Mouse (Mus musculus) gastrocnemius, adult 2 months (tissue): ENCODE results near the gene Fgf18. TPM values are rescaled to one million over a fixed set of nuclear protein-coding genes. Genes with fewer than 3 reads are reported as not detected.

ENCODE experiments used
- DNase-seq: peaks from one replicate; pipeline ENCODE4 v3.0.0; 2022
- H3K27ac ChIP-seq: fragments of 200-600 bp; 2 replicates; pipeline ENCODE4 v1.8.1; 2022; ENCODE audit warnings: mild to moderate bottlenecking
- H3K4me3 ChIP-seq: fragments of 200-600 bp; 2 replicates; pipeline ENCODE4 v1.8.1; 2022; ENCODE audit warnings: mild to moderate bottlenecking, moderate library complexity
- CTCF ChIP-seq: fragments of 200-600 bp; IDR thresholded peaks from 2 replicates; pipeline ENCODE4 v1.8.1; 2022; ENCODE audit warnings: antibody characterized with exemption, mild to moderate bottlenecking, moderate library complexity
- intact Hi-C: fragments of 180-260 bp; cut with DNase I; formaldehyde crosslinking; loops from one replicate; pipeline ENCODE4 v1.15.1; 2025
- total RNA-seq, 2 experiments: library from RNA; stranded (reverse); gene quantifications; 2 replicates each; pipeline ENCODE4 v1.2.3; 2021

Fgf18 gene
- total RNA-seq, 2 experiments from 2014 or later: 0.89 to 2.5 TPM

- intact Hi-C loops: loop anchor here (1.0 to 10.0 kb wide), 4 partner anchors 118 to 523 kb away; no protein-coding TSS in a partner anchor
- H3K27ac ChIP-seq: peak overlapping the region; percentile 70
- no peak for TF ChIP-seq CTCF
- peak; percentile 76 for DNase-seq
- peak overlapping the region; percentile 82 for H3K4me3 ChIP-seq
Observed at GRCm38 (mm10) chr11:33147572-33148337, 555 bp upstream of the Fgf18 start.

GRCm38 (mm10) chr11:33146651-33147131 is 509 bp downstream of the Fgf18 start:
- TF ChIP-seq CTCF: no peak
- peak overlapping the region; percentile 64 for H3K27ac ChIP-seq
- peak; percentile 64 for DNase-seq
- peak overlapping the region; percentile 82 for H3K4me3 ChIP-seq
- intact Hi-C loops: loop anchor here (10.0 kb wide), 1 partner anchor 522 kb away; no protein-coding TSS in a partner anchor

DNA sequence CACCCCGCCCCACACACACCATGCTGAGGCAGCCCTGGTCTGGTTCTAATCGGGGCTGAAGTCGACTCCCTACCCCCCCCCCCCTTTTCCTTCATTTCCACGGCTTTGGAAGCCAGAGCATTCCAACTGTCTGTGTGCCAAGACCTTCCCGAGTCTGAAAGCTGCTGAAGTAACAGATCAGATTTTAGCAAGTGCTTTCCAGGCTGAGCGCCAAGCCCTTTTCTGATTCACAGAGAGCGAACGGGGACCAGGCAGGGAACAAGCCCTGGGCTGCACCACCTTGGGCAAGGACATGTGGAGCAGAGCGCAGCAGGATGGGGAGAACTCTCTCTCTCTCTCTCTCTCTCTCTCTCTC is 1.1 kb downstream of the Fgf18 start:
- peak; percentile 89 for DNase-seq
- TF ChIP-seq CTCF: no peak
- H3K27ac ChIP-seq: no peak overlapping the region
- intact Hi-C loops: loop anchor here (10.0 kb wide), 1 partner anchor 521 kb away; no protein-coding TSS in a partner anchor
- peak overlapping the region; percentile 43 for H3K4me3 ChIP-seq

DNA sequence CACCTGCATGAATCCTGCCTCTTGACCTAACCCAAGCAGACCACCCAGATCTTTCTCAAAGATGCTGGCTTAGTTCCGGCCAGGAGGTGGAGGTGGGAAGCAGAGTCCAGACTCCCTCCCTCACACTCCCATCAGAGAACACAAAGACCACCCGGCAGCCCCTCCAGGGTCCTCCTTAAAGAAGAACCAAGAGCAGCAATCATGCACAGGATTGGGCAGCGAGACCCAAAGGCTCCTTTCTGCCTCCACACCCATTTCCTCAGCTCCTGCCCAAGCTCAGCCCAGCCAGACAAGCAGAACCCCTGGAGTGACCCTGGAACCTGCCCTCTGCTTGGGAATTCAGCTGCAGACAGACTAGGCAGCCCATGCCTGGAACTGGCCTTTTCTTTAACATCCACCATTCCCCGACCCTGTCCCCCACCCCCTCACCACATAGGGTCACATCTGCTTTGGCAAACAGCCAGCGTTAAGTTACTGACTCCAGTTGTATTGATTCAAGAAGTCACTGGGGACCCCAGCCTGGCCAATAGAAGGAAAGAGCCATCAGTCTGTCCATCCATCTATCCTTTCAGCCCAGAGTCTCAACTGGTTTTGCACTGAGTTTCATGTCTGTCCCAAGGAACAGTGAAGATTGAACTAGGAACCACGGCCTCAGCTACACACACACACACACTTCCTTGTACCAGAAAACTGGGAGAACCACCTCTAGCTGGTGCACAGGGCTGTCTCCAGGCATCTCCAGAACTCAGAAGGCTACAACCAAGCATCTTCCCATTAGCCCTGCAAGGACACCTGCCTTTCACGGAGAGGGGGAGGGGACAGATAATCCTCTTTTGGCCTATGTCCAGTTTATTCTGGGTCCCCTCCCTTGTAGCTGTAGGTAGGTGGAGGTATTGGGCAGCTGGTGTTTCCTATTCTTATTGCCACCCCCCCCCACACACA is 1.7 kb downstream of the Fgf18 start:
- TF ChIP-seq CTCF: no peak
- Histone ChIP-seq H3K4me3 (peak overlapping the region; percentile 41), H3K27ac (no peak overlapping the region)
- intact Hi-C loops: loop anchor here (10.0 kb wide), 1 partner anchor 521 kb away; no protein-coding TSS in a partner anchor
- DNase-seq: no peak

- intact Hi-C loops: loop anchor here (10.0 kb wide), 1 partner anchor 519 kb away; no protein-coding TSS in a partner anchor
- TF ChIP-seq CTCF: no peak
- no peak for DNase-seq
- H3K27ac ChIP-seq: no peak overlapping the region
- H3K4me3 ChIP-seq: no peak overlapping the region
Observed at GRCm38 (mm10) chr11:33143906-33144305, 3.3 kb downstream of the Fgf18 start.

GRCm38 (mm10) chr11:33142801-33143200 is 4.4 kb downstream of the Fgf18 start:
- H3K27ac ChIP-seq: no peak overlapping the region
- no peak for DNase-seq
- intact Hi-C loops: loop anchor here (10.0 kb wide), 1 partner anchor 518 kb away; no protein-coding TSS in a partner anchor
- TF ChIP-seq CTCF: no peak
- H3K4me3 ChIP-seq: no peak overlapping the region

- no peak for DNase-seq
- no peak for TF ChIP-seq CTCF
- Histone ChIP-seq H3K4me3 (no peak overlapping the region), H3K27ac (no peak overlapping the region)
- intact Hi-C loops: loop anchor here (10.0 kb wide), 1 partner anchor 515 kb away; no protein-coding TSS in a partner anchor
Observed at GRCm38 (mm10) chr11:33140111-33140460, 7.1 kb downstream of the Fgf18 start.

- Histone ChIP-seq H3K4me3 (no peak overlapping the region), H3K27ac (no peak overlapping the region)
- TF ChIP-seq CTCF: no peak
- intact Hi-C loops: loop anchor here (10.0 kb wide), 1 partner anchor 515 kb away; no protein-coding TSS in a partner anchor
- no peak for DNase-seq
Observed at GRCm38 (mm10) chr11:33139458-33140110, 7.6 kb downstream of the Fgf18 start.

DNA sequence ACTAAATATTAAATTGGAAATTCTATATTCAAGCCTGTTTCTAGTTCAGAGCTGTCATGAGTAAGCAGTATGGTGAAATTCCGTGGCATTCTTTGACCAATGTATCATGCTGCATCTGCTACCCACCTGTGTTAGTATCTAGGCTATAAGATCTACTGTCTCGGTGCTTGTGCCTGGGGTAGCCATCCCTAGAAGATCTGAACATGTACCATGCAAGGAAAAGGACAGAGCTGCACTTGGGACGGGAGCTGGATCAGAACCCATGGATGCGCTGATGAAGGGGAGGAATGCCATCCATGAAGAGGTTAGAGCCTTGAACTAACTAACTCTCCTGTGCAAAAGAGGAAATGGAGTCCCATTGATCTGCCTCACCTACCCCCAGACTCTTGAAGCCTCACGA is 8.5 kb downstream of the Fgf18 start:
- Histone ChIP-seq H3K4me3 (no peak overlapping the region), H3K27ac (no peak overlapping the region)
- DNase-seq: no peak
- TF ChIP-seq CTCF: no peak
- intact Hi-C loops: no loop called here

DNA sequence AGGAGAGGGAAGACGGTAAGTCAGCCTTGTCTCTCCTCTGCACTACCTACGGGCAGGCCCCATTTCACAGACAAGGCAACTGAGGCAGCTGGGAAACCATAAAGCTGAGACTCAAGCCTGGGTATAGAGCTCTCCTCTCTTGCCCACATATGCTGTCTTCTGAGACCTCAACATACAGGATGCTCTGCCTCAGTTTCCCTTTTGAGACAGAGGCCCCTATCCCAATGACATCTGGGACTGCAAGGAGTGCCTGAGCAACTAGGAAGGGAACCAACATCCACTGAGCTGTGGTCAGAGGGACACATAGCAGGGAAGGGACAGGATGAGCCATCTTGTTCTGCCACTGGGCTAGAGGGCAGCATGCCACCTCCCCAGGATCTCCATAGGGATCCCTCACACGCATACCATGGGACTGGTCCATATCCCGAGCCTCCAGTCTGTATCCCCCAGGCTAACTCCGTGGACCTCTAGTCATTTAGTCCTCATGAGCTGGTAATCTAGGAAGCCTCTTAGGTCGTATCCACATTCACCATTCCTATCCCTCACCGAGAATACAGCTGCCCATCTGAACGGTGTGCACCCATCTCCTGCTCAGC is 12.7 kb downstream of the Fgf18 start:
- no peak for DNase-seq
- no peak overlapping the region for H3K27ac ChIP-seq
- H3K4me3 ChIP-seq: no peak overlapping the region
- intact Hi-C loops: no loop called here
- TF ChIP-seq CTCF: no peak

- H3K27ac ChIP-seq: no peak overlapping the region
- TF ChIP-seq CTCF: no peak
- H3K4me3 ChIP-seq: no peak overlapping the region
- no peak for DNase-seq
- intact Hi-C loops: no loop called here
Observed at GRCm38 (mm10) chr11:33132619-33133338, 14.4 kb downstream of the Fgf18 start.
